ENCODE assay signal across 10 mouse cellular contexts in genomic region chr6:42348281-42349005, GRCm38 (mm10). TPM values are rescaled to one million over a fixed set of nuclear protein-coding genes. Genes with fewer than 3 reads are reported as not detected.
A peak's percentile ranks its signal among the peaks of the same experiment; 100 is the strongest.
DNase-seq lines count a peak whose midpoint lies in the region; ATAC-seq lines count a peak whose summit lies in the region.
"Had no signal": no experiment of that assay in that cellular context is flagged by ENCODE, and none has a peak within 500 bp of the region (broad histone marks: within the 10 kb centered on the region; RNA-seq: fewer than 3 reads in every experiment).

No protein-coding gene starts in this region.

- peak overlapping the region; percentile 91 for H3K4me3 ChIP-seq in kidney, embryonic 16.5 days (ENCODE audit: low read length)
- peak overlapping the region; percentile 88 for H3K4me3 ChIP-seq in embryonic facial prominence, embryonic 10.5 days
- H3K4me3 ChIP-seq in hindbrain, embryonic 16.5 days (ENCODE audit: low read length) = peak overlapping the region; percentile 91
- H3K4me3 ChIP-seq in midbrain, embryonic 15.5 days = peak overlapping the region; percentile 72

- no peak for ATAC-seq in kidney, embryonic 16.5 days (ENCODE audit: low FRiP score, low TSS enrichment)
- ATAC-seq in hindbrain, embryonic 16.5 days = no peak
- ATAC-seq in midbrain, embryonic 15.5 days (replicated peaks) = no peak

- DNase-seq in kidney, postnatal 25 days = no peak
- DNase-seq in embryonic facial prominence, embryonic 10.5 days (ENCODE audit: low spot score) = no peak
- DNase-seq in spleen, adult 18-20 months = no peak
- no peak for DNase-seq in right cerebral cortex, postnatal 14 days
- no peak for DNase-seq in left cerebral cortex, postnatal 14 days (ENCODE audit: low spot score in 2 of 2)

- H3K27me3 ChIP-seq in kidney, embryonic 16.5 days (ENCODE audit: insufficient read depth, low read length) = no peaks in the 10 kb centered on the region
- no peaks in the 10 kb centered on the region for H3K27me3 ChIP-seq in embryonic facial prominence, embryonic 10.5 days (replicated peaks; ENCODE audit: low read depth, poor library complexity, severe bottlenecking)
- H3K27me3 ChIP-seq in hindbrain, embryonic 16.5 days (replicated peaks; ENCODE audit: control insufficient read depth, insufficient read depth, low read length) = no peaks in the 10 kb centered on the region
- H3K27me3 ChIP-seq in midbrain, embryonic 15.5 days (replicated peaks) = no peaks in the 10 kb centered on the region

- peak overlapping the region; percentile 95 for H3K4me2 ChIP-seq in kidney, embryonic 16.5 days (replicated peaks; ENCODE audit: low read depth, low read length)
- peak overlapping the region; percentile 88 for H3K4me2 ChIP-seq in hindbrain, embryonic 16.5 days (ENCODE audit: low read length)
- H3K4me2 ChIP-seq in midbrain, embryonic 15.5 days = peak overlapping the region; percentile 95

- no peak overlapping the region for H3K27ac ChIP-seq in kidney, embryonic 16.5 days (ENCODE audit: low read length)
- H3K27ac ChIP-seq in embryonic facial prominence, embryonic 10.5 days (replicated peaks) = no peak overlapping the region
- H3K27ac ChIP-seq in hindbrain, embryonic 16.5 days (ENCODE audit: low read depth, low read length) = no peak overlapping the region; the same call in 1 of the 2 replicates
- H3K27ac ChIP-seq in midbrain, embryonic 15.5 days = no peak overlapping the region

- peak overlapping the region; percentile 95 for H3K9ac ChIP-seq in kidney, embryonic 16.5 days (replicated peaks; ENCODE audit: low read length)
- H3K9ac ChIP-seq in hindbrain, embryonic 16.5 days (ENCODE audit: low read depth, low read length) = no peak overlapping the region
- no peak overlapping the region for H3K9ac ChIP-seq in midbrain, embryonic 15.5 days

- peaks cover 35% of the 10 kb centered on the region for H3K4me1 ChIP-seq in kidney, embryonic 16.5 days (ENCODE audit: insufficient read depth, low read length)
- H3K4me1 ChIP-seq in embryonic facial prominence, embryonic 10.5 days = peaks cover 35% of the 10 kb centered on the region
- peaks cover 19% of the 10 kb centered on the region for H3K4me1 ChIP-seq in hindbrain, embryonic 16.5 days (ENCODE audit: control insufficient read depth, insufficient read depth, low read depth, low read length)
- H3K4me1 ChIP-seq in midbrain, embryonic 15.5 days = peaks cover 33% of the 10 kb centered on the region

- intact Hi-C loops in left cerebral cortex, postnatal 14 days (cut with DNase I) = loop anchor here (2.0 to 5.0 kb wide), 2 partner anchors 24 to 34 kb away; partner anchors contain the start of gene Fam131b

- 32% methylated on average over 12 of the region's 12 CpGs for WGBS in kidney, embryonic 16.5 days
- 35% methylated on average over 12 of the region's 12 CpGs for WGBS in embryonic facial prominence, embryonic 10.5 days
- 32% methylated on average over 12 of the region's 12 CpGs for WGBS in hindbrain, embryonic 16.5 days
- 38% methylated on average over 12 of the region's 12 CpGs for WGBS in midbrain, embryonic 15.5 days

- H3K9me3 ChIP-seq in kidney, embryonic 16.5 days (ENCODE audit: low read length) = no peaks in the 10 kb centered on the region
- H3K9me3 ChIP-seq in embryonic facial prominence, embryonic 10.5 days = no peaks in the 10 kb centered on the region
- no peaks in the 10 kb centered on the region for H3K9me3 ChIP-seq in hindbrain, embryonic 16.5 days (ENCODE audit: control insufficient read depth, low read length)
- H3K9me3 ChIP-seq in midbrain, embryonic 15.5 days = no peaks in the 10 kb centered on the region

- H3K36me3 ChIP-seq in kidney, embryonic 16.5 days (ENCODE audit: insufficient read depth, low read length) = peaks cover 11% of the 10 kb centered on the region
- peaks cover 25% of the 10 kb centered on the region for H3K36me3 ChIP-seq in embryonic facial prominence, embryonic 10.5 days (replicated peaks)
- 0 out of 2 replicates have a peak, but pooled peaks cover 2% of the 10 kb centered on the region for H3K36me3 ChIP-seq in hindbrain, embryonic 16.5 days (ENCODE audit: control insufficient read depth, insufficient read depth, low read length)
- H3K36me3 ChIP-seq in midbrain, embryonic 15.5 days (replicated peaks) = no peaks in the 10 kb centered on the region

RNA-seq across cellular contexts. Expression of gene Zyx, which starts 1.0 kb away (rescaled TPM):
- 115 and 130 TPM in 2 replicates for polyA plus RNA-seq in kidney, embryonic 16.5 days (2015; fragmentation: Nextera tagmentation; extraction: Ambion mirVana)
- 93.8 and 96.9 TPM in 2 replicates for polyA plus RNA-seq in embryonic facial prominence, embryonic 10.5 days (2016; fragmentation: Nextera tagmentation; extraction: Ambion mirVana)
- 52.4 and 69.7 TPM in 2 replicates for polyA plus RNA-seq in hindbrain, embryonic 16.5 days (2015; fragmentation: Nextera tagmentation; extraction: Ambion mirVana)
- 54.9 and 56.0 TPM in 2 replicates for polyA plus RNA-seq in midbrain, embryonic 15.5 days (2015; fragmentation: Nextera tagmentation; extraction: Ambion mirVana)
- 10 to 100 TPM; 51.8 to 60.0 TPM for total RNA-seq in left cerebral cortex, postnatal 14 days (2021)

RNA-seq across cellular contexts. Expression of gene Fam131b, which starts 24.0 kb away (rescaled TPM):
- 0.11 and 0.13 TPM in 2 replicates for polyA plus RNA-seq in kidney, embryonic 16.5 days (2015; fragmentation: Nextera tagmentation; extraction: Ambion mirVana)
- polyA plus RNA-seq in embryonic facial prominence, embryonic 10.5 days (2016; fragmentation: Nextera tagmentation; extraction: Ambion mirVana) = 0.74 and 0.90 TPM in 2 replicates
- 7.2 and 7.3 TPM in 2 replicates for polyA plus RNA-seq in hindbrain, embryonic 16.5 days (2015; fragmentation: Nextera tagmentation; extraction: Ambion mirVana)
- polyA plus RNA-seq in midbrain, embryonic 15.5 days (2015; fragmentation: Nextera tagmentation; extraction: Ambion mirVana) = 7.4 and 8.0 TPM in 2 replicates
- 100 to 1,000 TPM; 118 to 121 TPM for total RNA-seq in left cerebral cortex, postnatal 14 days (2021)
- total RNA-seq: neutrophil, adult 5-6 weeks had no signal

RNA-seq across cellular contexts. Expression of gene Epha1, which starts 24.6 kb away (rescaled TPM):
- polyA plus RNA-seq in kidney, embryonic 16.5 days (2015; fragmentation: Nextera tagmentation; extraction: Ambion mirVana) = 8.2 and 8.6 TPM in 2 replicates
- polyA plus RNA-seq in embryonic facial prominence, embryonic 10.5 days (2016; fragmentation: Nextera tagmentation; extraction: Ambion mirVana) = 3.9 and 5.1 TPM in 2 replicates
- polyA plus RNA-seq in hindbrain, embryonic 16.5 days (2015; fragmentation: Nextera tagmentation; extraction: Ambion mirVana) = 0.25 and 0.49 TPM in 2 replicates
- 0.37 and 0.43 TPM in 2 replicates for polyA plus RNA-seq in midbrain, embryonic 15.5 days (2015; fragmentation: Nextera tagmentation; extraction: Ambion mirVana)
- total RNA-seq in left cerebral cortex, postnatal 14 days (2021) = under 1 TPM; 0.22 to 0.34 TPM

RNA-seq across cellular contexts. Expression of gene Tas2r143, which starts 51.6 kb away (rescaled TPM):
- polyA plus RNA-seq in kidney, embryonic 16.5 days (2015; fragmentation: Nextera tagmentation; extraction: Ambion mirVana) = not detected in 2 replicates
- not detected in 2 replicates for polyA plus RNA-seq in embryonic facial prominence, embryonic 10.5 days (2016; fragmentation: Nextera tagmentation; extraction: Ambion mirVana)
- not detected in 2 replicates for polyA plus RNA-seq in hindbrain, embryonic 16.5 days (2015; fragmentation: Nextera tagmentation; extraction: Ambion mirVana)
- polyA plus RNA-seq in midbrain, embryonic 15.5 days (2015; fragmentation: Nextera tagmentation; extraction: Ambion mirVana) = not detected in 2 replicates
- not detected for total RNA-seq in left cerebral cortex, postnatal 14 days (2021)
- total RNA-seq: ES-E14 had no signal

RNA-seq across cellular contexts. Expression of gene Tas2r135, which starts 56.8 kb away (rescaled TPM):
- not detected in 2 replicates for polyA plus RNA-seq in kidney, embryonic 16.5 days (2015; fragmentation: Nextera tagmentation; extraction: Ambion mirVana)
- polyA plus RNA-seq in embryonic facial prominence, embryonic 10.5 days (2016; fragmentation: Nextera tagmentation; extraction: Ambion mirVana) = not detected in 2 replicates
- not detected in 2 replicates for polyA plus RNA-seq in hindbrain, embryonic 16.5 days (2015; fragmentation: Nextera tagmentation; extraction: Ambion mirVana)
- polyA plus RNA-seq in midbrain, embryonic 15.5 days (2015; fragmentation: Nextera tagmentation; extraction: Ambion mirVana) = not detected in 2 replicates
- total RNA-seq in left cerebral cortex, postnatal 14 days (2021) = not detected
- total RNA-seq: ES-E14 had no signal
